Mouse (Mus musculus): ENCODE measurements around the gene Cabp1.

- TF ChIP-seq CTCF (IDR thresholded peaks at IDR 0.05; ENCODE audit: insufficient read depth, low read depth, low read length) (no peak), POLR2A (IDR thresholded peaks at IDR 0.05; ENCODE audit: insufficient read depth, low read depth, low read length) (no peak)
Measured at GRCm38 (mm10) chr5:115167396-115167795, 26.8 kb downstream of the Cabp1 start.

All from olfactory bulb, adult 2 months (tissue).